Mouse (Mus musculus): ENCODE results near the gene Ftcd.

GRCm38 (mm10) chr10:76561972-76562371 is 13.5 kb upstream of the Ftcd start, which contains the start of gene Spatc1l:
- TF ChIP-seq CTCF (IDR thresholded peaks at IDR 0.05; ENCODE audit: low read depth) (no peak), EP300 (IDR thresholded peaks at IDR 0.05; ENCODE audit: low read depth) (no peak)
